Mouse (Mus musculus): ENCODE data around the gene Agr2.

DNA sequence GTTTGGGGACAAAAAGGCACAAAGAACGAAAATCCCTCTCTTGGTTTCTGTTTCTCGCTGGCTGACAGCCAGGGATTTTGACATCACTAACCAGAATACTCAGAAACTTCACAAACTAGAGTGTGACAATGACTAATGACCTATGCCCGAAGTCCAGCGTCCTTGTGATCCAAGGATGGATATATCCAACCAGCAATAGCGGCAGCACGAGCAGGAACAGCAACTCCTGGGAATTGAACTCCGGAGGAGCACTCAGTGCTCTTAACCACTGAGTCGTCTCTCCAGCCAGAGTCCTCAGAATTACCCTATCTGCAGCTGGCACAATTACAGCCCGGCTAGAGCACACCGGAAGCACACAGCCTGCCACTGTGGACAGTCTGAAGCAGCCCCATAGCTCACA is 44.1 kb downstream of the Agr2 start:
- TF ChIP-seq CTCF (IDR thresholded peaks at IDR 0.05; ENCODE audit: low read depth, low read length): no peak
- no peak for TF ChIP-seq POLR2A (IDR thresholded peaks at IDR 0.05; ENCODE audit: borderline replicate concordance, low read depth, low read length)

All from bone marrow macrophage, adult 2 months (primary cell).